Mouse (Mus musculus) cortical plate, adult 2 months (tissue): ENCODE data around the gene Ldhb.

ENCODE experiments used
- CTCF ChIP-seq: fragments of 200-500 bp; IDR thresholded peaks from 2 replicates; pipeline ENCODE4 v1.5.1; 2011; ENCODE audit warnings: mild to moderate bottlenecking, control low read depth, low read length; ENCODE audit not compliant: insufficient read depth; ENCODE audit errors: extremely low read depth
- POLR2A ChIP-seq: fragments of 200-500 bp; IDR thresholded peaks from 2 replicates; pipeline ENCODE4 v1.6.1; 2011; ENCODE audit warnings: mild to moderate bottlenecking, low read length, control low read depth; ENCODE audit not compliant: insufficient read depth; ENCODE audit errors: extremely low read depth

DNA sequence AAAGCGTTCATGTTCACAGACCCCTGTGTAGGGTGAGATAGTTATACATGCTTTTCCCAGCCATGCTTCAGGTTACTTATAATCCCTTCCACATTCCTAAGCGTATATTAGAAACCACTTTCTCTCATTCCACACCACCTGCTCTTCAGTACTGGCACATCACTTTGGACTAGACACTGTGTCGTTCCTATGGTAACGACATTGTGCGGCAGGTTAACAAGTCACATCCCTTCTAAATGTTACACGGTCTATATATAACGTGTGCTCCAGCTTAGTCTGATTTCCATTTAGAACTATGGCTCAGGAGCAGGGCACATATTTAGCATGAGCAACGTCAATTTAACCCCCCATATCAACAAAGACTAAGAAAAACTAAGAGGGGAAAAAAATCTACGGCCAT lies 20.1 kb downstream of the Ldhb start:
- TF ChIP-seq POLR2A (no peak), CTCF (no peak)
